ENCODE assay signal across 8 mouse cellular contexts in the genomic region with DNA sequence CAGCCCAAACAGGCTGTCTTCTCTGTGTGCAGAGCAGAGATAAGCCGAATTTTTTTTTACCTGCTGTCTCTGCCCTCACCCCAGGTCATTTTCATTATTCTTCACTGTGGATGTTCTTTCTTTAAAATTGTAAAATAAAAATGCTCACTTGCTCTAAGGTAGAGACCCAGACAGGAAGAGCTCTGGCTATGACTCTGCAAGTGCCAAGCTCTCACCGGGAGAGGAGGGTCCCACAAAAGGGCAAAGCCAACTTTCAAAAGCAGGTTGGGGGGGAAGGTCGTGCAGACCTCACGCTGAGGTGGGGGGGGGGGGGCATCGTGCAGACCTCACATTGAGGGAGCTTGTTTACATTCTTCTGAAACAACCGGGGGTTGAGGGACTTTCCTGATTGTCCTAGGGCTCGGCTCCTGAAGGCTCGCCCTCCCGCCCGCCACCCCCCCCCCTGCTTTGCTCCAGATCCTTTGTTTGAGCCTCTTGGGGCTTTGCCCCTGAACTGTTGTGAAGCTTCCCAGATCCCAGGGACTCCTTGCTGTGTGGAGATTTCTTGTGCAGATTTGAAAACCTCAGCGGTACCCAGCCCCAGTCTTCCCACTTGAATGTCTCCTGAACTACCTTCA.
DNase-seq lines count a peak whose midpoint lies in the region; ATAC-seq lines count a peak whose summit lies in the region.

No protein-coding gene starts in this region.

- peaks cover 20% of the 10 kb centered on the region for H3K4me1 ChIP-seq in heart, embryonic 11.5 days (ENCODE audit: control insufficient read depth, insufficient read depth, low read length)
- peaks cover 10% of the 10 kb centered on the region for H3K4me1 ChIP-seq in hindbrain, embryonic 15.5 days (replicated peaks)
- peaks cover 8% of the 10 kb centered on the region; the same call in 1 of the 2 replicates for H3K4me1 ChIP-seq in neural tube, embryonic 11.5 days (ENCODE audit: control insufficient read depth, insufficient read depth, low read length)

- H3K36me3 ChIP-seq in heart, embryonic 11.5 days (ENCODE audit: control insufficient read depth, insufficient read depth, low read length) = no peaks in the 10 kb centered on the region
- H3K36me3 ChIP-seq in hindbrain, embryonic 15.5 days = no peaks in the 10 kb centered on the region
- H3K36me3 ChIP-seq in neural tube, embryonic 11.5 days (ENCODE audit: control insufficient read depth, insufficient read depth, low read length) = no peaks in the 10 kb centered on the region

- WGBS in heart, embryonic 11.5 days (ENCODE audit: insufficient replicate concordance) = 7% methylated on average over 11 of the region's 11 CpGs
- 7% methylated on average over 10 of the region's 11 CpGs for WGBS in hindbrain, embryonic 15.5 days
- WGBS in neural tube, embryonic 11.5 days = 3% methylated on average over 11 of the region's 11 CpGs

- DNase-seq in heart, postnatal 10 days = no peak
- peak; percentile 6 for DNase-seq in embryo, embryonic 10 days (ENCODE audit: low spot score)
- peak; percentile 31 for DNase-seq in neural tube, embryonic 11.5 days (ENCODE audit: low spot score)
- no peak for DNase-seq in frontal cortex, adult 2 months (ENCODE audit: extremely low spot score in 1 of 2, low spot score in 1 of 2)
- no peak for DNase-seq in cerebellum, postnatal 36 days
- no peak for DNase-seq in left cerebral cortex, postnatal 4 days

- H3K27ac ChIP-seq in heart, embryonic 11.5 days (ENCODE audit: low read depth, low read length) = no peak overlapping the region
- no peak overlapping the region for H3K27ac ChIP-seq in hindbrain, embryonic 15.5 days (replicated peaks)
- no peak overlapping the region for H3K27ac ChIP-seq in neural tube, embryonic 11.5 days (ENCODE audit: low read depth, low read length)

- peak overlapping the region; percentile 21; the same call in 1 of the 2 replicates for H3K4me3 ChIP-seq in heart, embryonic 11.5 days (ENCODE audit: low read depth, low read length)
- no peak overlapping the region for H3K4me3 ChIP-seq in hindbrain, embryonic 15.5 days
- no peak overlapping the region for H3K4me3 ChIP-seq in neural tube, embryonic 11.5 days (ENCODE audit: low read depth, low read length)

- intact Hi-C loops in heart, postnatal 10 days (cut with DNase I) = loop anchor here (5.0 kb wide), 1 partner anchor 42 kb away; no protein-coding TSS in a partner anchor
- intact Hi-C loops in left cerebral cortex, postnatal 4 days (cut with DNase I) = no loop called here

- H3K9me3 ChIP-seq in heart, embryonic 11.5 days (replicated peaks; ENCODE audit: control insufficient read depth, low read length) = no peaks in the 10 kb centered on the region
- H3K9me3 ChIP-seq in hindbrain, embryonic 15.5 days = no peaks in the 10 kb centered on the region
- no peaks in the 10 kb centered on the region for H3K9me3 ChIP-seq in neural tube, embryonic 11.5 days (ENCODE audit: control insufficient read depth, low read length)

- H3K4me2 ChIP-seq in heart, embryonic 11.5 days = peak overlapping the region; percentile 60
- H3K4me2 ChIP-seq in hindbrain, embryonic 15.5 days = peak overlapping the region; percentile 41
- peak overlapping the region; percentile 12; the same call in 1 of the 2 replicates for H3K4me2 ChIP-seq in neural tube, embryonic 11.5 days (ENCODE audit: low read depth)

- no peaks in the 10 kb centered on the region for H3K27me3 ChIP-seq in heart, embryonic 11.5 days (ENCODE audit: control insufficient read depth, insufficient read depth, low read length)
- H3K27me3 ChIP-seq in hindbrain, embryonic 15.5 days = no peaks in the 10 kb centered on the region
- H3K27me3 ChIP-seq in neural tube, embryonic 11.5 days (ENCODE audit: control insufficient read depth, insufficient read depth, low read length) = no peaks in the 10 kb centered on the region

- 0 out of 2 replicates have a peak overlapping the region, but pooled peaks have one; percentile 63 for H3K9ac ChIP-seq in heart, embryonic 11.5 days (ENCODE audit: low read depth, low read length)
- H3K9ac ChIP-seq in hindbrain, embryonic 15.5 days = no peak overlapping the region
- H3K9ac ChIP-seq in neural tube, embryonic 11.5 days (ENCODE audit: low read length) = peak overlapping the region; percentile 38

- no peak for ATAC-seq in heart, embryonic 11.5 days (replicated peaks; ENCODE audit: insufficient number of reproducible peaks, low FRiP score, low TSS enrichment)
- no peak for ATAC-seq in hindbrain, embryonic 15.5 days (ENCODE audit: low FRiP score, low read depth)
- ATAC-seq in neural tube, embryonic 11.5 days (ENCODE audit: insufficient read depth, low FRiP score, low TSS enrichment) = peak; percentile 50; the same call in 1 of the 2 replicates

Comparison
In these comparisons a context has a peak if more than half of its experiments do, and no peak if none do; other contexts are left out.
1. DNase-seq: peak in embryo, embryonic 10 days (single experiment) and neural tube, embryonic 11.5 days (single experiment); none in heart, postnatal 10 days (0 of 2), frontal cortex, adult 2 months (0 of 2), cerebellum, postnatal 36 days (0 of 2) and left cerebral cortex, postnatal 4 days (single experiment).
2. Peak in every context shown above with its lines, with median percentiles within 50 percentile points of each other: H3K4me2 ChIP-seq.